Mouse (Mus musculus) adrenal gland, postnatal 36 days (tissue): ENCODE results near the gene Nt5e. TPM values are rescaled to one million over a fixed set of nuclear protein-coding genes. Genes with fewer than 3 reads are reported as not detected.

Experiments used
- DNase-seq, 2 experiments: peaks; one replicate each; pipeline ENCODE4 v3.0.0; 2021; ENCODE audit warnings: mixed read lengths in 1 of 2
- total RNA-seq, 2 experiments: library from RNA; stranded (reverse); gene quantifications; 2 replicates each; pipeline ENCODE4 v1.2.3; 2021

Gene Nt5e
- total RNA-seq, 2 experiments from 2014 or later: 13.3 to 14.3 TPM

DNA sequence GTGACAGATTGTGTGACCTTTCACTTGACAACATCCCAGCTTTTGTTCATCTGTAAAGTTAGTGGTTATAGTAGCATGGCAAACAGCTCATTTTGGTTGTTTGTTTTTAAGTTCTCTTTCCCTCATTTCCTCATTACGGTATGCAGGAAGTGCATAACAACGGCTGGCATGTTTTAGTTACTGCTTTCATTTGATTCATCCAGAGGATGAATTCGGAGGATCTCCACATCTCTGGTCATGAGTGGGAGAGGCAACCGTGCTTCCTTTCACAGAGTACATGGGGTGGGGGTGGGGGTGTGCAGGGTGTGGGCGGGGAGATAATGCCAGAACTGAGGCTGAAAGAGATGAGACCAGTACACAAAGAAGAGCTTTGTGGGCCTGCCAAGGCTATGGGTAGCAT lies 19.9 kb downstream of the Nt5e start:
- no peak for DNase-seq

- no peak for DNase-seq
Measured at GRCm38 (mm10) chr9:88348623-88349022, 21.6 kb downstream of the Nt5e start.

- DNase-seq: no peak
Measured at GRCm38 (mm10) chr9:88350317-88350716, 23.3 kb downstream of the Nt5e start.

- DNase-seq: no peak
Measured at GRCm38 (mm10) chr9:88351163-88351562, 24.2 kb downstream of the Nt5e start.

DNA sequence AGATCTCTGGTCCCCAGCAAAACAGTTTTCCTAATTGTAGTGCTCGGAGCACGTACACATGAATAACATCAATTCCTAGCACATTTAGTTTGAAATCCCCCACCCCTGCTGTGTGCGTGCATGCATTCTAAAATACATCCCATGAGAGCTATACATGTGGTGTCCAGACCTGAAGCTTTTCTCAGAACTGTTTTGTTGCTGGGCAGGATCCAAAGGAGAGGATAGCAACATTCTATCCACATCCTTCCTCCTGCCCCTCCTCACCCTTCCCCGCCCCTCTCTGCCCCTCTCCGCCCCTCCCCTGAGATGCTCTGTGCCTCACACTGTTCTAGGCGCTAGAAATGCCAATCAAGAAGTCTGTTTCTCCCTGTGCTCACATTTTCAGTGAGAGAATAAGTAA lies 25.7 kb downstream of the Nt5e start:
- no peak for DNase-seq

GRCm38 (mm10) chr9:88353459-88353858 lies 26.5 kb downstream of the Nt5e start:
- DNase-seq: no peak

DNA sequence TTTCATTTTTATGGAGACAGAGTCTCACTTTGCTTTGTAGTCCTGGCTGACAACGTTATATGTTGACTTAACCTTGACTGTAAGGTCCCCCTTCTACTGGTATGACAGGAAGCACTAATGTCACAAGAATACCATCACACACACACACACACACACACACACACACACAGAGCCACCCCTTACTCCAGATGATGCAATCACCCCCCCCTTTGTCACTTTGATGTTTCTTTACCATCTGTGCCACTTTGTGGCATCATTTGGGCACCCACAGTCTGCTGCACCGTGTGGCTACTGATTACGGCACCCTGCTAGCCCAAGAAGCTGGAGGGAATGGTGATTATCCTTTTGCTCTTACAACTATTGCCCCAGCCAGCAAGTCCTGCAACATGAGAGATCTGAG lies 30.2 kb downstream of the Nt5e start:
- DNase-seq: no peak

GRCm38 (mm10) chr9:88359140-88359539 lies 32.1 kb downstream of the Nt5e start:
- no peak for DNase-seq

GRCm38 (mm10) chr9:88361211-88361909 lies 34.4 kb downstream of the Nt5e start:
- DNase-seq: peak; percentile 39 to 53

DNA sequence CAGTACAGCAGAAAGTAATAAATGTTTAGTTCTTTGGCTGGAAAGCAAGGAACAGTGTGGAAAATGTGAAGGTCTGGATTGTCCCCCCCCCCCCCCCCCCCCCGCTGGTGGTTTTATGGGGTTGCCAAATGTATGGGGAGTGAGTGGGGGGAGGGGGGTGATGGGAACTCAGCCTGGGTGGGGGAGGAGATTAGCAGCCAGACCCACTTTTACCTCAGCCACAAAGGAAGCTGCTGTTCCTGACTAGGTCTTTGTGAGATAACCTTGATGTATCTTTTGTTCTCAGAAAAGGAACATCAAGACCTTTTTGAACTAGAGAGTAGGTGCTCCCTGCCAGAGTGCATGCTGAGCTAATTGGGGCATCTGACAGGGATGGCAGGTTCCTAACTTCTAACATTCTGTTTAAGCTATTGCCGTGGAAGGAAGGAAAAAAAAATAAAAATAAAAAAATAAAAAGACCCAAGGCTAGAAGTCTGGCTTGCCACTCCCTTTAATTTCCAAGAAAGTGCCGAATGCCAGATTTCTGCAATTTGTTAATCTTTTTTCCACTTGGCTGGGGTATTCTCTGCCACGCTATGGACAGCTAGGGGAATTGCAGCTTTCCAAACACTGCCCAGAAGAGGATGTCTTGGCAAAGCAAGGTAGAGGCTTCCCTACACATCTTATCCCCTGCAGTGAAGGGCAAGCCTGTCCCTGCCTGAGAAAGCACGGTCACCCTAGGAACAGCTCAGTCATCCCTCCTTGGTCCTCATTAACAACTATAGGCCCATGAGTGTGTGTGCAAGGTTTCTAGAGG lies 35.3 kb downstream of the Nt5e start:
- no peak for DNase-seq

GRCm38 (mm10) chr9:88363102-88363501 lies 36.1 kb downstream of the Nt5e start:
- no peak for DNase-seq

DNA sequence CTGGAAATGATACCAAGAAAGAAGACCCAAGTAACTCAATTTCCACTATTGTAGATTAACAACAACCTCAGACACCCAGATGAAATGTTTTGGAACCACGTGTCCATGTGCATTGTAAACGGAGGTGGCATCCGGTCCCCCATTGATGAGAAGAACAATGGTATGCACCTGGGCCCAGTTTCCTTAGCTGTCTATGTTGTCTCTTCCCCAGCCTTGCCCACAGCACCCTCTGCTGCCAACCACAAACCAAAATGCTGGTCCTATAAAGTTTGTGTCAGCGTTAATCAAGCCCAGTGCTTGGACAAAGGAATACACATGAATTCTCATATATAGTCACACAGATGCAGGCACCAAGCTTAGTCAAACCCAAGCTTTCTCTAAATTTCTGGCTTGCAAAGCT lies 39.3 kb downstream of the Nt5e start:
- no peak for DNase-seq

DNA sequence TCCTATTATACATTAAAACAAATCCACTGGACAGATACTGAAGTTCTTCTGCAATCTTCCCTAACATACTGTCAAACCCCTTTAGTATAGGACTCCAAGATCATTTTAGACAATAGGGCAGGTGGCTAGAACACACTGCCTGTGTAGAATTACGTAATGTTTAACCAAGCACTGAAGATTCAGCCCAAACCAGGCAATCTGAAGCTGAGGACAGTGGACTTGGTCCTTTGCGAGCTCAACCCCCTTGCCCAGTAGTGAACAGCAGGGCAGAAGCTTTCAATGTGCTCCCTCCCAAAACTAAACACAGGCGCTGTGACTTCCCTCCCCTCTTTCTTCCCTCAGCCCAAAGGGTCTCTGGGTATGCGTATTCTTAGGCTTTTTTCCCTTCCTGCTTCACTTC lies 39.8 kb downstream of the Nt5e start:
- DNase-seq: no peak

DNA sequence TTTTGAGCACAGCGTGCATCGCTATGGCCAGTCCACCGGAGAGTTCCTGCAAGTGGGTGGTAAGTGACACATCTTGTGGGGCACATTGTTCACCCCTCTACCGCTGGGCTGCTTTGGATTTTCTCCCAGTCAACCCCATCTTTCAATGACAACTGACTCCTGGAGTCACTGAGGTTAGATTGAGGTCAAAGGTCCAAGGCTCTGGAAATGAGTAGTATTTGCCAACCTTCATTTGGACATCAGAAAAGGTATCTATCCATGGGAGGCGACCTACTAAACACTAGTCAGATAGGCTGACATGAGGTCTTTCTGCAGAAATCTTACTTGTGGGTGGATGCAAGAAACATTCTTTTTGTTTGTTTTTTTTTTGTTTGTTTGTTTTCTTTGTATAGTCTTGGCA lies 40.3 kb downstream of the Nt5e start:
- DNase-seq: no peak

GRCm38 (mm10) chr9:88367751-88368150 lies 40.8 kb downstream of the Nt5e start:
- DNase-seq: no peak

DNA sequence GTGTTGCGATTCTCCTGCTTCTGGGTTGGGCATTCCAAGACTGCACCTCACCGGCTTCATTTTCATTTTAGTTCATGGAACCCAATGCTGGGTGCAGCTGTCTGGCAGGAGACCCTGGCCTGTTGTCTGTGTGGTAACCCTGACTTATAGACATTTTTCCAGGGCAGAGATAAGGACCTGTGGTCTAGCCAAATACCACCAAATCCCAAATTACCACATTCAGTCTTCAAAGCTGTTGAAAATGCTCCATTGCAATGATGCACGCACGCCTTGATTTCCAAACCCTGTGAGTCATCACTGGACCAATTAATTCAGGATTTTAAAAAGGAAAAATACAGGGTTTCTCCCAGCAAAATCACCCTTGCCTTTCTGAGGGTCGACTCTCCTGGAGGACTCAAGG lies 41.5 kb downstream of the Nt5e start:
- DNase-seq: no peak

- DNase-seq: no peak
Measured at GRCm38 (mm10) chr9:88369666-88370065, 42.7 kb downstream of the Nt5e start.

DNA sequence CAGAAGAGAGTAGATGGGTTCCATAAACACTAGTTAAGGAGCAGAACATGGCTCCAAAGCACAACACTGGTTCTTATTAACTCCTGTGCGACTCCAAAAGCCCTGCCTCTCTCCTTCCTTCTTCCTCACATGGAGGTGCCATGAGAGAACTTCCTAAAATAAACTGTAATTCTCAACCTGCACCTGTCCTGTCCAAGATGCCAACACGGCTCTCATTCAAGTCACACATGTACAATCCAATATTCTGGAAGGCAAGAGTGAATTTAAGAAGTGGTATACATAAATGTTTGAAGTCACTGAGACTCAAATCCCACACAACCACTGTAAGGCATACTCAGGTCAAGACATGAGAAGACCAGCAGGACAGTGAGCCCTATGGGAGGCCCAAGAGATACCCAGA lies 44.2 kb downstream of the Nt5e start:
- DNase-seq: no peak

DNA sequence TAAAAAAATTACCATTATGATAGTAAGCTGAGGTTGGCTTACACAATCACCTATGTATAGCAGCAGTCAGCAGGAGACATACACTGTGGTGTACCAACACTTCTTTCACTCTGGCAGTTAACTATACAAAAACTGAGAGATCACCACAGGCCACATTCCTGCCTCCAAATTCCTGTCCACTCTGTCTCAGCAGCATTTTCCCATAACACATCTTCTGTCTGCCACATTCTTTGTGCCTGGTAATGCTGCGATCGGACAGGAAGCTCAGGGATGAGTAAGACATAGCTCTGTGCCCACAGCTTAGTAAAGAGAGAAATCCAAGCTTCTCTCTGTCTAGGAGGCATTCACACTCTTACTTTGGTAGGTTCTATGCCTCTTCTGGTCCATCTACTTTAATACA lies 46.0 kb downstream of the Nt5e start:
- DNase-seq: no peak

DNA sequence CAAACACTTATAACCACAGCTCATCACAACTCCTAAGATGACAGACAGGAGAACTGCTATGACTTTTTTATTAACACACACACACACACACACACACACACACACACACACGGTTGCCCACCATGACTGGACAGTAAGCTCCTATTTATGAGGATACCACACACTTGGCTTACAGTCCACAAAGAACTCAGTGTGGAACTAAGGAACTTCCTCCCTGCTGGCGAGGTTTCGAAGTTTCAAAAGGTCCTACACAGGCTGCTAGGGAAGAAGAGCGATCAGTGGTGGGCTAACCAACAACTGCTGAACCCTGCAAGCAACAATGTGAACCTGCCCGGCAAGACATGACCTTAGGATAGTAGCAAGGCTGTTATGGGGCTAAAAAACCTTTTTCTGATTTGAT lies 50.5 kb downstream of the Nt5e start:
- DNase-seq: no peak

- no peak for DNase-seq
Measured at GRCm38 (mm10) chr9:88379057-88379456, 52.1 kb downstream of the Nt5e start.

GRCm38 (mm10) chr9:88380076-88380475 lies 53.1 kb downstream of the Nt5e start:
- no peak for DNase-seq

DNA sequence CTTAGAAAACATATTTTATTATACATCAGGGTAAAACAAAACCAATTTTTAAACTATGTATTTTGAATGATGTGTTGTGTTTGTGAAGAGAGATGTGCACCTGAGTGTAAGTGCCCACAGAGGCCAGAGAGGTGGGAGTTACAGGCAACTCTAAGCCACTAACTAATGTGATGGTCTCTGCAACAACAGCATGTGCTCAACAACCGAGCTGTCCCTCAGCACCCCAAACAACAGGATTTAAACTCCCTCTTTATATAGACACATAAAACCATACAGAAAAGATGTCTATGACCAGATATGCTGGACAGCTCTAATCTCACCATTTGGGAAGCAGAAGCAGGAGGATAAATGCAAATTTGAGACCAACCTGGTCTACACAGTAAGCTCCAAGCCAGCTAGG lies 53.5 kb downstream of the Nt5e start:
- DNase-seq: no peak

- DNase-seq: no peak
Measured at GRCm38 (mm10) chr9:88388826-88389225, 61.8 kb downstream of the Nt5e start.
